Mouse (Mus musculus) limb, embryonic 14.5 days (tissue): ENCODE measurements at regions not wholly inside any gene's neighbourhood (a gene's known extent, or its start where the extent isn't known, plus 50 kb on each side); places are given as distances from the start of the nearest gene placed in this dataset.
"Not testable (repeated sequence)": the region's sequence is repeated elsewhere in the genome, so short reads cannot be mapped to it uniquely, and the experiment has no call there.

Experiments
- ATAC-seq: fragments of 200-750 bp; cut with Nextera tagmentation; 2 replicates; pipeline ENCODE4 v1.8.0; 2017; ENCODE audit warnings: low read depth, moderate number of reproducible peaks, moderate TSS enrichment; ENCODE audit not compliant: low FRiP score
- DNase-seq: peaks from one replicate; pipeline ENCODE4 v3.0.0-alpha.2; 2015; ENCODE audit warnings: low spot score
- H3K27ac ChIP-seq: fragments of 300-500 bp; sonication (generic); replicated peaks from 2 replicates; pipeline ENCODE4 v1.5.1; 2014; ENCODE audit warnings: low read depth, mild to moderate bottlenecking, low read length, moderate library complexity, mixed read lengths
- H3K27me3 ChIP-seq: fragments of 300-500 bp; sonication (generic); 2 replicates; pipeline ENCODE4 v1.6.1; 2014; ENCODE audit warnings: low read length, mixed read lengths; ENCODE audit not compliant: control insufficient read depth, insufficient read depth
- H3K36me3 ChIP-seq: fragments of 300-500 bp; sonication (generic); 2 replicates; pipeline ENCODE4 v1.6.1; 2014; ENCODE audit warnings: mild to moderate bottlenecking, low read length, moderate library complexity, mixed read lengths; ENCODE audit not compliant: control insufficient read depth, insufficient read depth
- H3K4me1 ChIP-seq: fragments of 300-500 bp; sonication (generic); 2 replicates; pipeline ENCODE4 v1.6.1; 2014; ENCODE audit warnings: antibody characterized with exemption, low read length, mixed read lengths; ENCODE audit not compliant: control insufficient read depth, insufficient read depth
- H3K4me2 ChIP-seq: fragments of 300-500 bp; sonication (generic); replicated peaks from 2 replicates; pipeline ENCODE4 v1.6.1; 2014; ENCODE audit warnings: low read depth, mild to moderate bottlenecking, low read length, moderate library complexity; ENCODE audit not compliant: severe bottlenecking
- H3K4me3 ChIP-seq: fragments of 300-500 bp; sonication (generic); replicated peaks from 2 replicates; pipeline ENCODE4 v1.5.1; 2014; ENCODE audit warnings: low read length
- H3K9ac ChIP-seq: fragments of 300-500 bp; sonication (generic); 2 replicates; pipeline ENCODE4 v1.6.1; 2014; ENCODE audit warnings: mild to moderate bottlenecking, low read depth, low read length, moderate library complexity; ENCODE audit not compliant: severe bottlenecking
- H3K9me3 ChIP-seq: fragments of 300-500 bp; sonication (generic); 2 replicates; pipeline ENCODE4 v1.6.1; 2016; ENCODE audit warnings: low read length; ENCODE audit not compliant: control insufficient read depth
- POLR2A ChIP-seq: fragments of 200-500 bp; IDR thresholded peaks from 2 replicates; pipeline ENCODE4 v1.8.0; 2012; ENCODE audit warnings: inconsistent platforms, mild to moderate bottlenecking, moderate library complexity, borderline replicate concordance; ENCODE audit not compliant: insufficient read depth, insufficient read length; ENCODE audit errors: extremely low read depth
- WGBS: fragments of 180-500 bp; shearing (Covaris S2); extraction: QIAGEN DNeasy Blood & Tissue Kit; methylation state at CpG from one replicate; pipeline ENCODE4 v1.1.7; 2014; 5-methylcytosine and 5-hydroxymethylcytosine counted together

DNA sequence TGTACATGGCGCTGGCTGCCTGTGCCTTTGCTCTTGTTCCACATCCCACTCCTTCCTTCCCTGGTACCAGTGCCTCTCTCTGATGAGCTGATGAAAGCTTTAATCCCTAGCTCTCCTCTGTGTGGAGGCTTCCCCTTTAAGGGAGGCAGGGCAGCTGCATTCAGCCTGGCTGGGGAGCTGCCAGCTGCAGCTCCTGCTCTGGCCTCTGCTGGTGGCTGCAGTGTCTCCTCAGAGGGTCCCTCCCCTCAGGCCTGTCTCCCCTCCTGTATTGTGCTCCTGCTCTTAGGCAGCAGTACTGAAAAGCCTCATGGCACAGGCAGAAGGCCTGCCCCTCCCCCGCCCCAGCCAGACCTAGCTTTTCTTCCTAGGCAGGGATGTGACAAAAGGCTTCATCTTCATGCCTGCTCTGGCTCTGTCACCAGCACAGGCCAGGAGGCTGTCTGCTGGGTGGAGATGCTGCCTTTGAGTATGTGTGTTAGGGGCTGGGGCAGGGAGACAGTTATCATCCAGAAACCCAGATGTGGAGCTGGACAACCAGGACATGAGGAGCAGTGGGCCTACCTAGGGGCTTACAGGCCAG lies 97.7 kb upstream of the Zcchc13 start:
- WGBS, result 40% methylated on average over 1 of the region's 2 CpGs
- not testable (repeated sequence) for H3K4me1 ChIP-seq, H3K36me3 ChIP-seq, H3K4me3 ChIP-seq, H3K9ac ChIP-seq, H3K27me3 ChIP-seq, H3K9me3 ChIP-seq, DNase-seq, H3K4me2 ChIP-seq
- ATAC-seq, result peak; percentile 72
- H3K27ac ChIP-seq, result peak overlapping the region; percentile 41; the same call in 1 of the 2 replicates

DNA sequence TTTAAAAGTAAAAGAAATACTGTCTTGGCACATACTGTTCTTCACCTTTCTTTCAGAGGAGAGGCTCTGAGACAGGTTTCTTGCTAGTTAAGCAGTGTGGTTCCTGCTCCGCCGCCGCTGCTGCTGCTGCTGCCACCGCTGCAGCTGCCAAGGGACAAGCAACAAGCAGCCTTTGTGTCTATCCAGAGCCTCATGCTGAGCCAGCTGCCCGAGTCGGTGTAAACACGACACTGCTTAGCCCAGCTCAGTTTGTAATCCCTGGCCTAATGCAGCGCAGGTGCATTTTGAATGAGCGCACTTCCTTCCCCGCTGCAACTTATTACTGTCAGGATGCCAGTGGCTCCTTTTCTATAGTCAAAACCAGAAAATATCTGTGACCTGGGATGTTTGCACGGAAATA lies 97.1 kb upstream of the Zcchc13 start:
- Histone ChIP-seq H3K27ac (peak overlapping the region; percentile 41; the same call in 1 of the 2 replicates), H3K4me3 (no peak overlapping the region), H3K9me3 (no peaks in the 10 kb centered on the region), H3K9ac (no peak overlapping the region), H3K4me2 (no peak overlapping the region), H3K36me3 (no peaks in the 10 kb centered on the region), H3K27me3 (no peaks in the 10 kb centered on the region), H3K4me1 (0 out of 2 replicates have a peak, but pooled peaks cover 3% of the 10 kb centered on the region)
- TF ChIP-seq POLR2A, result no peak
- ATAC-seq (peak; percentile 68; the same call in 1 of the 2 replicates), DNase-seq (peak; percentile 57)
- WGBS, result 5% methylated on average over 11 of the region's 11 CpGs

DNA sequence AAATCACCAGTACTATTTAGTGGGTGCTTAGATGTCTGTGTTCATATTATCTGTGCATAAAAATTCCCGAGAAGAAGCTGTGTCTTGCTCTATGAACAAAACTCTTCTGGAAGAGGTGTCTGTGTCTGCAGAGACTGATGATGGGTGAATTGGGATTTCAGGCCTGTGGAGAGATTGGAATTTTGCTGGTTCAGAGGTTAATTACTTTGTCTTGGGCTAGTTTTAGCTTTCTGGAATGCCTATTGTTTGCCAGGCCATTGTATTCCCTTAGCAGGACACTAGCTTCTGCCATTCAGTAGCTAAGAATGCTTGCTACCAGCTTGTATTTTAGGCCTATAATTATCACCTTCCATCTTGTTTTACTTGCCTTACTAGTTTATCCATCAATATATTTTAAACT lies 96.6 kb upstream of the Zcchc13 start:
- H3K4me2 ChIP-seq, result no peak overlapping the region
- H3K4me1 ChIP-seq, result 0 out of 2 replicates have a peak, but pooled peaks cover 3% of the 10 kb centered on the region
- no peak for ATAC-seq
- no peaks in the 10 kb centered on the region for H3K9me3 ChIP-seq
- no peak for DNase-seq
- H3K36me3 ChIP-seq, result no peaks in the 10 kb centered on the region
- TF ChIP-seq POLR2A, result no peak
- H3K4me3 ChIP-seq, result no peak overlapping the region
- H3K27ac ChIP-seq, result no peak overlapping the region
- 33% methylated on average over 1 of the region's 1 CpGs for WGBS
- no peak overlapping the region for H3K9ac ChIP-seq
- H3K27me3 ChIP-seq, result no peaks in the 10 kb centered on the region

DNA sequence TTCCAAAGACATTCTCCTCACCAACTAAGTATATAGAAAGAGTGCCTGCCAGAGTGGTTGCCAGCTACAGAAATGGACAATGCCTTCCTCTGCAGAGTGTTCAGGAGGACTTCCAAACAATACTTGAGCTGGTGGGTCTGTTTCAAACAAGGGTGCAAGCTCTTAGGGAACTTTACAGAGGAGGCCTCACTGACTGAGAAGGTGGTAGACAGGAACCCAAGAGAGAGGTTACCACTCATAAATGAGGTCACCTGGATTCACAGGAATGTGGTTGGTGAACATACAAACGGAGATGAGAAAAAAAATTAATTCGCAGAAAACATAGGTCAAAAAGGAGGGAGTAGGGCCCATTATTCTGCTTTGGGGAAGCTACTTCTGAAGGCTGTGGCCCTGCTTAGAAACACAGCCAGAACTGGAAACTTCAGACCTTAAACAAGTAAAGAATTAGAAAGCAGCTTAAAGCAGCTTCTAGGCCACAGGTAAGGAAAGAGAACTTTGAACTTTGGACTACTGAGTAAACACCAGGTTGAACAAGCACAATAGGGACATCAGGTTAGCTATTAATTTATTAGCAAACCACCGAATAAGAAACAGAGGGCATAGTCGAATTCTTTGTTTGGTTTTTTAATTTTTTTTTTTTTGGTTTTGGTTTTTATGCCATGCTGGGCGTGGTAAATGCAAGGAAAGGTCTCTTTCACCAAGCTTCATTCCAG lies 83.7 kb upstream of the Zcchc13 start:
- no peaks in the 10 kb centered on the region for H3K9me3 ChIP-seq
- no peaks in the 10 kb centered on the region for H3K36me3 ChIP-seq
- no peak for TF ChIP-seq POLR2A
- no peaks in the 10 kb centered on the region for H3K27me3 ChIP-seq
- H3K4me3 ChIP-seq, result no peak overlapping the region
- no peaks in the 10 kb centered on the region for H3K4me1 ChIP-seq
- H3K9ac ChIP-seq, result no peak overlapping the region
- WGBS, result 69% methylated on average over 5 of the region's 5 CpGs
- no peak for ATAC-seq
- no peak overlapping the region for H3K4me2 ChIP-seq
- H3K27ac ChIP-seq, result no peak overlapping the region
- DNase-seq, result no peak

DNA sequence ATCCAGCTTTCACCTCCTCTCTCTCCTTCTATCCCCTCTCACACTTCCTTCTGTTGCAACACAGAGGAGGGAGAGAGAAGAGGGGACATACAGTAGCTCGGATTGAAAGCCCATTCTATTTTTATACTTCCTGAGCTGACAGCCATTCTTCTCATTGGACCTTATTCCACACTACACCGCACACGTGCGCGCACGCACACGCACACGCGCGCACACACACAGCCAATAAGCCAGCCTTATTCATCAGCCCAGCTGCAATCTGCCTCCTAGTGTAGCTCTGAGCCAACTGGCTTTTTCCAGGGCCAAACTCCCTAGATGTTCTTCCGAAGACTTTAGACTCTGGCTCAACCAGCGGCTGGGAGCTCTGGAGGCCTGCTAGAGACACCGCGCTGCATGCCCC lies 79.1 kb upstream of the Zcchc13 start:
- no peak for TF ChIP-seq POLR2A
- no peaks in the 10 kb centered on the region for H3K36me3 ChIP-seq
- peak; percentile 21 for DNase-seq
- no peak overlapping the region for H3K4me3 ChIP-seq
- H3K4me2 ChIP-seq, result no peak overlapping the region
- H3K27me3 ChIP-seq, result no peaks in the 10 kb centered on the region
- no peak overlapping the region for H3K9ac ChIP-seq
- 76% methylated on average over 14 of the region's 14 CpGs for WGBS
- no peak overlapping the region for H3K27ac ChIP-seq
- ATAC-seq, result peak; percentile 55; the same call in 1 of the 2 replicates
- H3K9me3 ChIP-seq, result no peaks in the 10 kb centered on the region
- no peaks in the 10 kb centered on the region for H3K4me1 ChIP-seq
